Mouse (Mus musculus) kidney, embryonic 16.5 days (tissue): ENCODE results near the gene Clcnka. TPM values are rescaled to one million over a fixed set of nuclear protein-coding genes. Genes with fewer than 3 reads are reported as not detected.
A peak's percentile ranks its signal among the peaks of the same experiment; 100 is the strongest.

ENCODE experiments used
- ATAC-seq: fragments of 200-750 bp; cut with Nextera tagmentation; 2 replicates; pipeline ENCODE4 v1.8.0; 2017; ENCODE audit warnings: moderate TSS enrichment; ENCODE audit not compliant: low FRiP score, low TSS enrichment
- H3K27ac ChIP-seq: fragments of 300-500 bp; sonication (generic); 2 replicates; pipeline ENCODE4 v1.5.1; 2014; ENCODE audit warnings: low read length
- H3K27me3 ChIP-seq: fragments of 300-500 bp; sonication (generic); 2 replicates; pipeline ENCODE4 v1.6.1; 2014; ENCODE audit warnings: low read length, control low read depth, mixed read lengths; ENCODE audit not compliant: insufficient read depth
- H3K36me3 ChIP-seq: fragments of 300-500 bp; sonication (generic); 2 replicates; pipeline ENCODE4 v1.6.1; 2014; ENCODE audit warnings: low read length, control low read depth, mixed read lengths; ENCODE audit not compliant: insufficient read depth
- H3K4me1 ChIP-seq: fragments of 300-500 bp; sonication (generic); 2 replicates; pipeline ENCODE4 v1.6.1; 2014; ENCODE audit warnings: low read length, control low read depth, mixed read lengths; ENCODE audit not compliant: insufficient read depth
- H3K4me2 ChIP-seq: fragments of 300-500 bp; sonication (generic); replicated peaks from 2 replicates; pipeline ENCODE4 v1.6.1; 2014; ENCODE audit warnings: low read depth, low read length
- H3K4me3 ChIP-seq: fragments of 300-500 bp; sonication (generic); 2 replicates; pipeline ENCODE4 v1.5.1; 2014; ENCODE audit warnings: mild to moderate bottlenecking, low read length
- H3K9ac ChIP-seq: fragments of 300-500 bp; sonication (generic); replicated peaks from 2 replicates; pipeline ENCODE4 v1.6.1; 2014; ENCODE audit warnings: low read length
- H3K9me3 ChIP-seq: fragments of 300-500 bp; sonication (generic); 2 replicates; pipeline ENCODE4 v1.6.1; 2016; ENCODE audit warnings: low read length, control low read depth
- WGBS: fragments of 180-500 bp; shearing (Covaris S2); extraction: QIAGEN DNeasy Blood & Tissue Kit; methylation state at CpG from one replicate; pipeline ENCODE4 v1.1.7; 2014; 5-methylcytosine and 5-hydroxymethylcytosine counted together
- polyA plus RNA-seq: library from polyadenylated mRNA; unstranded; fragments of >200 nt; fragmentation: Nextera tagmentation; extraction: Ambion mirVana; gene quantifications from 2 replicates; pipeline ENCODE4 v1.2.1, GENCODE M21; 2015

The Clcnka gene
- polyA plus RNA-seq, 1 experiment from 2014 or later: 17.8 TPM

DNA sequence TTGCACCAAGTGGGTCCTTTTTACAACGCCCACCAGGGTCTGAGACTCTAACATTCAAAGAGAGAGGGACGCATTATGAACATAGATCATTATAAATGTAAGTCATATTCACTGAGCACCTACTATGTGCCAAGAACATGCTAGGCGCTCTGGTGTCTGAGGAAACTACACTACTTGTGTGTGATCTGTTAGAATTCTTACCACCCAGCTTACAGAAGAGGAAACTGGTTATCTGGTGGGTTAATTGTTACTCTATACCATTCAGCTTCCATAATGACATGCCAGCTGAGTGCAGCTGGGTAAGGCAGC is 6.7 kb upstream of the Clcnka start:
- Histone ChIP-seq H3K27me3 (no peaks in the 10 kb centered on the region), H3K27ac (no peak overlapping the region), H3K4me2 (no peak overlapping the region), H3K9ac (no peak overlapping the region), H3K9me3 (no peaks in the 10 kb centered on the region), H3K4me3 (no peak overlapping the region), H3K36me3 (no peaks in the 10 kb centered on the region), H3K4me1 (no peaks in the 10 kb centered on the region)
- WGBS: 86% methylated on average over 3 of the region's 3 CpGs
- ATAC-seq: no peak

DNA sequence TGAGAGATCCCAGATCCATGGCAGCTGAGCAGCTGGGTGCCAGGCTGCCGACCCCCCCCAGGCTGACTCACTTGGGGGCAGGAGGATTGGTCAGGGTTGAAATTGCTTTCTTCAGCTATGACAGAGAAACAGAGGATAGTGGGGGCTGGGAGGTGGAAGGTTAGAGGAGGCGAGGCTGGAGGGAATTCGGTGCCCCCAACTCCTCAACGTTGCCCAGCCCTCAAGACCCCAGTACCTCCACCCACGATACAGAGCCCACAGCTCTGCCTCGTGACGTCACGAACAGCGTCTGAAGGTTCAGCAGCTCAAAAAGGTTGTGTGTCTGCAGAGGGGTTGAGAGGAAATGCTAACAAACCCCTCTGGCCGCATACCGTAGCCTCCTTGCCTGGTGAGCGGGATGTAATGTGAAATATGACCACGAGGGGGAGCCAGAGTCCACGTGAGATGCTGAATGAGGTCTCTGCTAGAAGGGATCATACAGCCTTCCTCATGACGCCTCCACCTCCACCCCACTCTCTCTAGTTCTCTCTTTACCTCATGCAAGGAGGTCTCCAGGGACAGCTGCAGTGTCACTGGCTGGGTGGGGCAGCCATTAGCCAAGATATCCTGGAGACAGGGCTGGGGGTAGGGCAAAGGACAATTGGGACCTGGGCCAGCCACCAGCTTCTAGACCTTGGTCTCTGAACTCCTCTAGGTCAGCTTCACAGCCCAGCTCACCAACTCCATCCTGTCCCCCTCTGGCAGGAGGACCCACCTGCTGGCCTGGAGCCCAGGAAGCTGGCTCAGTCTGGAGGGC is 6.2 kb upstream of the Clcnka start:
- peak overlapping the region; percentile 38 for H3K4me2 ChIP-seq
- no peaks in the 10 kb centered on the region for H3K4me1 ChIP-seq
- 14% methylated on average over 15 of the region's 15 CpGs for WGBS
- no peaks in the 10 kb centered on the region for H3K36me3 ChIP-seq
- H3K27me3 ChIP-seq: no peaks in the 10 kb centered on the region
- peak overlapping the region; percentile 54; the same call in 1 of the 2 replicates for H3K9ac ChIP-seq
- no peak overlapping the region for H3K27ac ChIP-seq
- H3K9me3 ChIP-seq: no peaks in the 10 kb centered on the region
- ATAC-seq: peak; percentile 78
- no peak overlapping the region; the same call in 1 of the 2 replicates for H3K4me3 ChIP-seq

DNA sequence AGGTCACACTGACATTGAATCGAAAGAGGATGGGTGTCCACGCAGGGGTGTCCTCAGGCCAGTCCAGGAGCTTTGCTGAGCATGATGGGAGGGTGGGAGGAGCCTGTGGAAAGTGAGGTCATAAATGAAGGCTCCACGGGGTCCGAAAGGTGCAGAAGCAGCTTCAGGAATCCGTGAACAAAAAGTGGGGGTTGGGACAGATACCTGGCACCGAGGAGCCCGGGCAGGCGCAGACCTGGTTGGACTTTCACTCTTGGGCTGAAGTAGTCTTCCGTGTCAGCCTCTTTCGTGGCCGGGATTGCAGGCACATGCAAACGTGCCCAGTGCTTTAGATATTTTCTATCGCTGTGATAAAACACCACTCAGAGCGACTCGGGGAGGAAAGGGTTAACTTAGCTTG is 1.6 kb upstream of the Clcnka start:
- 80% methylated on average over 15 of the region's 15 CpGs for WGBS
- Histone ChIP-seq H3K9me3 (no peaks in the 10 kb centered on the region), H3K4me2 (no peak overlapping the region), H3K4me3 (no peak overlapping the region), H3K27ac (no peak overlapping the region), H3K36me3 (no peaks in the 10 kb centered on the region), H3K4me1 (peaks cover 5% of the 10 kb centered on the region; the same call in 1 of the 2 replicates), H3K9ac (no peak overlapping the region), H3K27me3 (no peaks in the 10 kb centered on the region)
- no peak for ATAC-seq

DNA sequence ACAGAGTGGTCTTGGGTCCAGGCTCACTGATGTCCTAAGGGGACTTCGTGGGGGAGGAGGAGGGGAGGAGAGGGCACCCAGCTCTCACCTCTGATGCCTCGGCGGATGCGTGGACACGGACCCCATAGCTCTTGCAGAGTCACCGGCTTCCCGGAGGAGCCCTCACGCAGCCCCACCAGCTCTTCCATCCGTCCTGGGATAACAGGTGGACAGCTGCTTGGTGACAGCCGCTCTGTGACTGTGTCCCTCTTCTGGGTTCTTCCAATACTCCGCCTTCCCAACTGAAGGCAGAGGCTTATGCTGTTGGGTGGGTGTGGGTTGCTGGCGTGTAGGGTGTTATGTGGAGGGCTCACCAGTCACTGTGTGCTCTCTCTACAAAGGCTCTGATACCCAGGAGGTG is 663 bp downstream of the Clcnka start:
- peaks cover 12% of the 10 kb centered on the region for H3K4me1 ChIP-seq
- no peaks in the 10 kb centered on the region for H3K36me3 ChIP-seq
- H3K4me2 ChIP-seq: 0 out of 2 replicates have a peak overlapping the region, but pooled peaks have one; percentile 19
- H3K4me3 ChIP-seq: no peak overlapping the region
- no peaks in the 10 kb centered on the region for H3K9me3 ChIP-seq
- H3K27ac ChIP-seq: no peak overlapping the region
- H3K27me3 ChIP-seq: no peaks in the 10 kb centered on the region
- peak overlapping the region; percentile 31; the same call in 1 of the 2 replicates for H3K9ac ChIP-seq
- 68% methylated on average over 12 of the region's 12 CpGs for WGBS
- no peak for ATAC-seq

DNA sequence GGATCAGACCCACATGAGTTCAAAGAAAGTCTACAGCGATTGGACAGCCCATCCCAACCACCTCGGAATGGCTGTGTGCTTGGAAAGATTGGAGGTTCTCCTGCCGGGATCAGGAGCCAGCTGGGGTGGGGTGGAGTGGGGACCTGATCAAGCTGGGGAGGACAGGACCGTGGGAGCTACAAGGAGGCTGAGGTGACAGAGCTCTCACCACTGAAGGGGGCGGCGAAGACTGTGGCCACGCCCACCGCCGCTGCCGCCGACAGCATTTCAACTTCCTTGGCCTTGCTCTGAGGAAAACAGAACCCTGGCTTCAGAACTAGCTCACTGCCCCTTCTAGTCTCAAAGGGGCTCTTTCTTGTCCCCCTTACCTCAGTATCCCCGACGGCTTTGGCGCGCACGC is 3.8 kb downstream of the Clcnka start:
- Histone ChIP-seq H3K9me3 (no peaks in the 10 kb centered on the region), H3K4me1 (peaks cover 12% of the 10 kb centered on the region), H3K4me2 (peak overlapping the region; percentile 36), H3K27me3 (no peaks in the 10 kb centered on the region), H3K9ac (no peak overlapping the region), H3K36me3 (no peaks in the 10 kb centered on the region), H3K4me3 (0 out of 2 replicates have a peak overlapping the region, but pooled peaks have one; percentile 15), H3K27ac (no peak overlapping the region)
- 17% methylated on average over 16 of the region's 16 CpGs for WGBS
- 0 out of 2 replicates have a peak, but pooled peaks have one; percentile 26 for ATAC-seq

DNA sequence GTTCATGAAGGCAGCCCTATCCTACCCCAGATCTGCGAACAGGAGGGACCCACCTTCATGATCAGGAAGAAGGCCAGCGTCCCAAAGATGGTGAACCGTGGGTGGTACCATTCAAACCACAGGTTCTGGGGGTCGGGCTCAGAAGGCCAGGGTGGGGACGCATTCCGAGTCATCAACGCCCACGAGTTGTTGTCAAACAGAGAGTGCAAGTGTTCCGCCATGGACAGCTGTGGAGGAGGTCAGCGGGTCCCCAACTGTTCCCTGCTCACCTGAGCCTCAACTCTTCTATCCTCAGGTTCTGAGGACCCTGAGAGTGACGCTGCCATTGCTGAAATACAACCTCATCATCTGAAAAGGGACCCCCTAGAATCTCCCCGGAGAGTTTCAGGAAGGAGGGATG is 7.2 kb downstream of the Clcnka start:
- Histone ChIP-seq H3K4me3 (no peak overlapping the region), H3K36me3 (no peaks in the 10 kb centered on the region), H3K27me3 (no peaks in the 10 kb centered on the region), H3K4me1 (peaks cover 7% of the 10 kb centered on the region), H3K9ac (no peak overlapping the region), H3K4me2 (no peak overlapping the region), H3K9me3 (no peaks in the 10 kb centered on the region), H3K27ac (no peak overlapping the region)
- 79% methylated on average over 12 of the region's 12 CpGs for WGBS
- ATAC-seq: no peak

DNA sequence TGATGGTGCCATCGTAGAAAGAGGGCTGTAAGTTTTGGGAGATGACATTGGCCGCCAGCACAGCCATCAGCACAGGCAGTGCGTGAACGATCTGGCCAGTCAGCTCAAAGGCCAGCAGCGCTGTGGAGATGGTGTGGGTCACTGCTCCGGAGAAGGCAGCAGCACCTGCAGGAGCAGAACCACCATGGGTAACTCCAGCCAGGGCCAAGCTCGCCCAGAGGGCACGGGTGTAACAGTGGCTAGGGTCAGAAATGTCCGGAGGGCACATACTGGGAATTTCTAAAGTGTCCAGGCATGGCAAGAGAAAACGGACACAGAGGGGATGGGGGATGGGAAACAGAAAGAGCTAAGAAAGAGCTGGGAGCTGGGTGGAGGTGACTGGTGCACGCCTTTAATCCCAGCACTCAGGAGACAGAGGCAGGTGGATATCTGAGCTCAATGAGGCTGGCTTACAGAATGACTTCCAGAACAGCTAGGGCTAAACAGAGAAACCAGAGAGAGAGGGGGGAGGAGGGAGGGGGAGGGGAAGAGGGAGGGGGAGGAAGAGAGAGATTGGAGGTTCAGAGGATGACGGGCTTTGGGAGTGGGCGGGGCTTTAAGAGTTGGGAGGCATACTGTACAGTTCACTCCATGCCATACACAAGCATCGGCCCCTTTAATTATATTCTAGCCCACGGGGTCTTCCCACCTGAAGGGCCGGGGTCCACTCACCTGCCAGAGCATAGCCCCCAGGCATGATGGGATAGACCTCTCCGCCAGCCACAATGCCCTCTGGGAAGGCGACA is 9.0 kb downstream of the Clcnka start:
- Histone ChIP-seq H3K27ac (no peak overlapping the region), H3K4me3 (no peak overlapping the region), H3K27me3 (peaks cover 2% of the 10 kb centered on the region; the same call in 1 of the 2 replicates), H3K4me2 (no peak overlapping the region), H3K36me3 (no peaks in the 10 kb centered on the region), H3K9me3 (no peaks in the 10 kb centered on the region), H3K4me1 (peaks cover 2% of the 10 kb centered on the region), H3K9ac (no peak overlapping the region)
- no peak for ATAC-seq
- WGBS: 70% methylated on average over 18 of the region's 18 CpGs

DNA sequence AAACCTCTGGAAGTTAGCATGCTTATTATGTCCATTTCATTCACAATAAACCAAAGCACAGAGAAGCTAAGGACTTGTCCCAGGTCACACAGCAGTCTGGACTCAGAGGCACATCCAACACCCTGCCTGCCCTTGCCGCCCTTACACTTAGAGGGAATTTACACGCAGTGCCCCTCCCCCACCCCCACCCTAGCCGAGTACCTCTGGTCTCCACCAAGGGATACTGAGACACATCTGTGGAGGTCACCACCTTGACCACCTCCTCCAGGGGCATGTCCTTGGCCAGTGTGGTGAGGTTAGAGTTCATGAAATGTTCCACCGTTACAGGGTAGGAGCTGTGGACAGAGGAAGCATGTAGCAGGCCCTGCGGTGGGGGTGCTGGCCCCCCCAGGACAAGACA is 10.6 kb downstream of the Clcnka start:
- 62% methylated on average over 5 of the region's 5 CpGs for WGBS
- Histone ChIP-seq H3K36me3 (no peaks in the 10 kb centered on the region), H3K27ac (no peak overlapping the region), H3K4me1 (no peaks in the 10 kb centered on the region), H3K27me3 (peaks cover 18% of the 10 kb centered on the region), H3K4me2 (no peak overlapping the region), H3K4me3 (no peak overlapping the region), H3K9me3 (no peaks in the 10 kb centered on the region), H3K9ac (no peak overlapping the region)
- ATAC-seq: peak; percentile 5; the same call in 1 of the 2 replicates

DNA sequence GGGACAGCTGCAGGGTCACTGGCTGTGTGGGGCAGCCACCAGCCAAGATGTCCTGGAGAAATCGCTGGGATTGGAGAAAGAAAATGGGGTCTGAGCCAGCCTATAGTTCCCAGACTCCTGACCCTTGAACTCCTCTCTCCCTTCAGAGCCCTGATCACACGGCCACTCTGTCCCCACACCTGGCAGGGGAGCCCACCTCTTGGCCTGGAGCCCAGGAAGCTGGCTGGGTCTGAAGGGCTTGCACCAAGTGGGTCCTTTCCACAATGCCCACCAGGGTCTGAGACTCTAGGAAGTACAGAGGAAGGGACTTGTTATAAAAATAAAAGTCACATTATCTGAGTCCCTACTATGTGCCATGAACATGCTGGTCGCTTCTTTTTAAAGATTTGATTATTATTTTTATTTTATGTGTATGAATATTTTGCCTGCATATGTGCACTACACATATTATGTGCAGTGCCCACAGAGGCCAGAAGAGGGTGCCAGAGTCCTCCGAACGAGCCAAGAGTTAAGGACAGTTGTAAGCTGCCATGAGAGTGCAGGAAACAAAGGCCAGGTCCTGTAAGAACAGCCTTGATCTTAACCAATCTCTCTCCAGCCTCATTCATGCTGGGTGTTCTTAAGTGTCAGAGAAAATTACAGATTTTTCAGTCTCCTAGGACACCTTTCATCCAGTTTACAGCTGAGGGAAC is 11.3 kb downstream of the Clcnka start:
- H3K9me3 ChIP-seq: no peaks in the 10 kb centered on the region
- 19% methylated on average over 5 of the region's 5 CpGs for WGBS
- no peaks in the 10 kb centered on the region for H3K36me3 ChIP-seq
- H3K27ac ChIP-seq: no peak overlapping the region
- peaks cover 5% of the 10 kb centered on the region for H3K4me1 ChIP-seq
- ATAC-seq: no peak
- H3K27me3 ChIP-seq: peaks cover 20% of the 10 kb centered on the region
- H3K4me3 ChIP-seq: no peak overlapping the region
- no peak overlapping the region for H3K9ac ChIP-seq
- H3K4me2 ChIP-seq: no peak overlapping the region
